Mouse (Mus musculus): ENCODE data around the gene Acot10.
"Not testable (repeated sequence)": the region's sequence is repeated elsewhere in the genome, so short reads cannot be mapped to it uniquely, and the experiment has no call there.

Gene Acot10

GRCm38 (mm10) chr15:20666650-20667049 lies at the start of gene Acot10:
Gene Acot10 (minus strand): TSS chr15:20666750.
- no peak for DNase-seq (ENCODE audit: extremely low spot score, low spot score)

GRCm38 (mm10) chr15:20711859-20712258 lies 45.3 kb upstream of the Acot10 start:
- DNase-seq (ENCODE audit: extremely low spot score, low spot score): no peak

- no peak for DNase-seq (ENCODE audit: extremely low spot score, low spot score)
Measured at GRCm38 (mm10) chr15:20696229-20696628, 29.7 kb upstream of the Acot10 start.

GRCm38 (mm10) chr15:20684200-20684599 lies 17.6 kb upstream of the Acot10 start:
- no peak for DNase-seq (ENCODE audit: extremely low spot score, low spot score)

GRCm38 (mm10) chr15:20682719-20683118 lies 16.2 kb upstream of the Acot10 start:
- no peak for DNase-seq (ENCODE audit: extremely low spot score, low spot score)

- DNase-seq (ENCODE audit: extremely low spot score, low spot score): not testable (repeated sequence)
Measured at GRCm38 (mm10) chr15:20669507-20669906, 3.0 kb upstream of the Acot10 start.

- no peak for DNase-seq (ENCODE audit: extremely low spot score, low spot score)
Measured at GRCm38 (mm10) chr15:20667989-20668388, 1.4 kb upstream of the Acot10 start.

GRCm38 (mm10) chr15:20667350-20667749 lies 800 bp upstream of the Acot10 start:
- DNase-seq (ENCODE audit: extremely low spot score, low spot score): no peak

- no peak for DNase-seq (ENCODE audit: extremely low spot score, low spot score)
Measured at GRCm38 (mm10) chr15:20660221-20660620, 6.3 kb downstream of the Acot10 start.

GRCm38 (mm10) chr15:20642905-20643414 lies 23.6 kb downstream of the Acot10 start:
- DNase-seq (ENCODE audit: extremely low spot score, low spot score): no peak

- DNase-seq (ENCODE audit: extremely low spot score, low spot score): no peak
Measured at GRCm38 (mm10) chr15:20639155-20639554, 27.4 kb downstream of the Acot10 start.

GRCm38 (mm10) chr15:20634593-20634992 lies 32.0 kb downstream of the Acot10 start:
- DNase-seq (ENCODE audit: extremely low spot score, low spot score): no peak
